Mouse (Mus musculus): Measurements from ENCODE around the gene Maco1. TPM values are rescaled to one million over a fixed set of nuclear protein-coding genes. Genes with fewer than 3 reads are reported as not detected.

Maco1 gene
- 1 to 10 TPM; 3.0 to 5.0 TPM for polyA plus RNA-seq (2017; shearing (Covaris generic))

DNA sequence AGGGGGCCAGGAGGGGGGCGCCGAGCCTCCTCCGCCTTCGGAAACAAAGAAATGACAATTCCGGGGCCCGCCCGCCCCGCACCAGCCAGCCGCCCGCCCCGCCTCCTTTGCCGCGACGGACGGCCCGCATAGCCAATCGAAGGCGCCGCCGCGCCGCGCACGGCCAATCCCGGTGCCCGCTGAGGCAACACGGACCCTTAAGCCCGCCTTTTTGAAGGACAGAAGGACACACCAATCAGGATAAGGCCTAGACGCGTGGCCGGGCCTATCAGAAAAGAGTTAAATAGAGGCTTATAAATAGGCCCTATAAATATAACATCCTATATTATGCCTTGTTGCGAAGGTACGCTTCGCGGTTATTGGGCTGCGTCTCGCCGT is at the start of gene Maco1:
Gene Maco1 (minus strand): TSS at position 87 of the 378 bp plus-strand sequence.
- peak; percentile 87 for ATAC-seq

- no peak for ATAC-seq
Measured at GRCm38 (mm10) chr4:134901126-134901525, 48.0 kb upstream of the Maco1 start.

- ATAC-seq, result no peak
Measured at GRCm38 (mm10) chr4:134897256-134897655, 44.1 kb upstream of the Maco1 start.

- ATAC-seq, result no peak
Measured at GRCm38 (mm10) chr4:134892096-134892495, 39.0 kb upstream of the Maco1 start.

DNA sequence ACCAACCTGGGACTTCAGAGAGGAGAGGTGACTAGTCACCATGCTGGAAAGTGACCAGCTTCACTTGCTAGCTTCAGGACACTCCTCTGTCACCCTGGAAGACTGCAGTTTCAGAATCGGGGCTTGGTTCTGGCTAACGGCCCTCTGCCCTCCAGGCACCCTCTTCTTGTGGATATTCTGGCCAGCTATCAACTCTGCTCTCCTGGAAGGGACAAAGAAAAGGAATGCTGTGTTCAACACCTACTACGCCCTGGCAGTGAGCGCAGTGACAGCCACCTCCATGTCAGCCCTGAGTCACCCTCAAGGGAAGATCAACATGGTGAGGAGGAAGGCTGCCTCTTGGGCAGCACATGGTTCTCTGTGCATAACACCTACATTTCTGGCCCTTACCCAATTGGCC is 31.2 kb upstream of the Maco1 start:
- ATAC-seq, result no peak

GRCm38 (mm10) chr4:134883808-134884207 is 30.7 kb upstream of the Maco1 start:
- ATAC-seq, result no peak

DNA sequence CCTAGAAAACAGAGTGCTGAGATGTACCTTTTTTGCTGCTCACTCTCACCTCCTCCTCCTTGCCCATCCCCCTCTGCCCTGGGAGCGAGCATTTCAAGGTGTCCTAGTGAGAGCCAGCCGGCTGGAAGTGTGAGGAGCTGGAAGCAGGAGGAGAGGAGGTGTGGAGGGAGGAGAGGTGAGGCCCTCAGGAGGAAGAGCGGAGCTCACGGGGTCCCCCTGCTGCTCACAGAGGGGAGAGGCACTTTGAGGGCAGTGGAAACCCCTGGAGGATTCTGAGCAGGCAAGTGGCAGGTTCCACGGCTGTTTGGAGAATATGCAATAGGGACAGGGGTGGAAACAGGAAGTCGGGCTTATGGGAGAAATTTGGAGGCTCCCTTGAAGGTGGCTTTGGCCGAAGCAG is 30.1 kb upstream of the Maco1 start:
- no peak for ATAC-seq

- ATAC-seq, result no peak
Measured at GRCm38 (mm10) chr4:134880041-134880440, 26.9 kb upstream of the Maco1 start.

- ATAC-seq, result peak; percentile 32
Measured at GRCm38 (mm10) chr4:134879410-134879981, 26.4 kb upstream of the Maco1 start.

DNA sequence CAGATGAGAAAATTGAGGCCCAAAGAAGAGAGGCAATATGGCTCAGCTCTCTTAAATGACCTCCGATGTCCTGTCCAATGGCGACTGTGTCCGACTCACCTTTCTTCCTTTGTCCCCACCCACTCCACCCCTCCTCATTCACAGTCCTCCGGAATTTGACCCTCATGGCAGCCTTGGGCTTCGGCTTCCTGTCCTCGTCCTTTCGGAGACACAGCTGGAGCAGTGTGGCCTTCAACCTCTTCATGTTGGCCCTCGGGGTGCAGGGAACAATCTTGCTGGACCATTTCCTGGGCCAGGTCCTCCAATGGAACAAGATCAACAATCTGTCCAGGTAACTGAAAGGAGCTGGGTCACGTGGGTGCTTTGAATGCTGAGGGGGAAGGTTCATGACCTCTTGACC is 23.0 kb upstream of the Maco1 start:
- ATAC-seq, result no peak

DNA sequence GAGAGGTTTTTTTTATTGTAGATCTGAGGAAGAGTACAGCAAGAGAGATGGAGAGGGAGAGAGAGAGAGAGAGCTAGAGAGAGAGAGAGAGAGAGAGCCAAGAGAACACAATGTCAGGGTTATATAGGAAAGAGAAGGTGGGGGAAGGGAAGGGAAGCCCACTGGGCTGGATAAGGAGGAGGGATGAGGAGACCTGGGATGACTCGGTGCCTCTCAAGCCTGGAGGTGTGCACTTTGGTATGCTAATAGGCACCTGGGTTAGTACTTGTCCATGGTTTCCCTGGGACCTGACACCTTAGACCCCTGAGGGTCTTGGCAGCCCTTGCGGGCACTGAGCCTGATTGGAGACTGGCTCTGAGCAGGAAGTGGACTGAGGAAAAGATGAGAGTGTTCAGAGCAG is 18.8 kb upstream of the Maco1 start:
- no peak for ATAC-seq

DNA sequence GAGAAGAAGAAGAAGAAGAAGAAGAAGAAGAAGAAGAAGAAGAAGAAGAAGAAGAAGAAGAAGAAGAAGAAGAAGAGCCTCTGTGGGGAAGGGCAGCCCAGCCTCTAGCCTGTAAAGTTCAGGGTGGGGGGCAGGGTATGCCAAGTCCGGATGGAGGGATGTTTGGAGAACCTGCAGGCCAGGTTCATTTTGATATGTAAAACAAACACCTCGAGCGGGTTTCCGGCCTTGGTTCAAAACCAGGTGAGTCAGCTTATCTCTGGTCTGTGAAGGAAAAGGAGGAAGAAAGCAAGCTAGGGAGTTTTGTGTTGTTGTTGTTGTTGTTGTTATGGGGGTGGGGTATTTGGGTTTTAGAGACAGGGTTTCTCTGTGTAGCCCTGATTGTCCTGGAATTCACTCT is 18.3 kb upstream of the Maco1 start:
- no peak for ATAC-seq

GRCm38 (mm10) chr4:134869815-134870375 is 16.8 kb upstream of the Maco1 start:
- no peak for ATAC-seq

GRCm38 (mm10) chr4:134869068-134869730 is 16.1 kb upstream of the Maco1 start:
- ATAC-seq, result no peak

- no peak for ATAC-seq
Measured at GRCm38 (mm10) chr4:134868490-134868889, 15.3 kb upstream of the Maco1 start.

GRCm38 (mm10) chr4:134868065-134868464 is 14.9 kb upstream of the Maco1 start:
- ATAC-seq, result no peak

- no peak for ATAC-seq
Measured at GRCm38 (mm10) chr4:134867661-134868060, 14.5 kb upstream of the Maco1 start.

- ATAC-seq, result no peak
Measured at GRCm38 (mm10) chr4:134867213-134867612, 14.1 kb upstream of the Maco1 start.

DNA sequence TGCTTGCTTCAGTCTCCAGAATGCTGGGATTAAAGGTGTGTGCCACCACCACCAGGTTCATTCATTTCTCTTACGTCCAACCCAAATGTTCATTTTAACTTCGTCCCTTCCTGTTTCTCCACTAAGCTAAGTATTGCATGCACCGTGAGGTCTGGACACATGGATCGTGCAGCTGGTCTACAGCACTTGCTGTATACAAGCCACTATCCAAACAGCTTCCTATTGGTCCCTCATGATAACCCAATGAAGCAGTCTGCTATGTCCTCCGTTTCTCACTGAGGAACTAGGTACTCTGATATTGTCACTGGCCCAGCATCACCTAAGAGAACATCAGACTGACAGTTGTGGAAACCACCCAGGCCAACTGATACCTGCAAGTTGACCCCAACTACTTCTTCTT is 12.6 kb upstream of the Maco1 start:
- ATAC-seq, result no peak

DNA sequence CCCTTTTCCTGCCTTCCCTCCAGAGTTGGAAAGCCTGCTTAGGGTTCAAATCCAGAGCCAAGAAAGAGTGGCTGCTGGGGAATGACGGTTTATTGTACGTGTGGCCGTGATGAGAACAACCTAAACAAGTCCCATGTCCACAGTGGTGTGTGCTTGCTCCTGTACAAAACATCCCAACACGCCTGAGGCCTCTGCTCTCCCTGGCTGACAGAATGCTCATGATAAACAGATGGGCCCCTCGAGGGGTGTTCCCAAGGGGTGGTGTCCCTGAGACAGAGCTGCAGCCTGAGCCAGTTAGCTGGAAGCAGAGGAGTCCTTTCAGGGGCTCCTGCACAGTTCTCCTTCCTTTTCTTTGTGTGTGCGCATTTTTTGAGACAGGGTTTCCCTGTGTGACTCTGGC is 12.2 kb upstream of the Maco1 start:
- no peak for ATAC-seq

GRCm38 (mm10) chr4:134863937-134864729 is 11.0 kb upstream of the Maco1 start, which contains the start of gene Rhd:
Gene Rhd, plus strand, starts transcription at chr4:134864536.
- no peak for ATAC-seq

DNA sequence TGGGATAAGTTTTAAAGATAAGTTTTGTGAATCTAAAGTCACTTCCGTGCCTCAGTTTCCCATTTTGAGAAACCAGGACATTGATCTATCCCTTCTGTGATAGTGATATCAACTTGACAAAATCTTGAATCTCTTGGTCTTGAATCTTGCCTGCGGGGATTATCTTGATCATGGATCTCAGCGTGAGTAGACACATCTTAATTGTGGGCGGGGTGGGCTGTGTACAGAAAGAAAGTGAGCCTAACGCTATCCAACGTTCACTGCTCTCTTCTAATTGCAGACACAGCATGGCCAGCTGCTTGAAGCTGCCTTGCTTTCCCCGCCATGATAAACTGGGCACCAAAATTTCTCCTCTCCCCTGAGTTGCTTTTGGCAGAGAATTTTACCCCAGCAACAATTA is 9.9 kb upstream of the Maco1 start:
- no peak for ATAC-seq

DNA sequence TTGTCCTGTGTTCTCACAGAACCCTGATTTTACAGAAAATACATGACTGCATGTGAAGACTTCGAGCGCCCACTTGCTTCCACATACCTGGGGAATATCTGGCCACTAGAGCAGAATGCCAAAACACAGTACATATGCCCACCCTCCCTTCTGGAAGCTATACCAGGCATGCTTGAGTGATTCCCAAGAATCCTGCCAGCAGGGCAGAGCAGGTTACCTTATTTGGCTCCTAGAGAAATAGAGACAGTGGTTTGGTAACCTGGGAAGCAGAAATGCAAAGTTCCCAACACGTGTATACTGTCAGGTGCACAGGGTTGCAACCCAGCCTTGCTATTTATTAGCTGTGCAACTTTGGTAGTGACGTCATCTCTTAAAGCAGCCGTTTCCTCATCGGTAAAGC is 8.7 kb upstream of the Maco1 start:
- ATAC-seq, result no peak

- ATAC-seq, result no peak
Measured at GRCm38 (mm10) chr4:134858494-134858893, 5.3 kb upstream of the Maco1 start.
